Mouse (Mus musculus): Measurements from ENCODE around the gene Grid2.

DNA sequence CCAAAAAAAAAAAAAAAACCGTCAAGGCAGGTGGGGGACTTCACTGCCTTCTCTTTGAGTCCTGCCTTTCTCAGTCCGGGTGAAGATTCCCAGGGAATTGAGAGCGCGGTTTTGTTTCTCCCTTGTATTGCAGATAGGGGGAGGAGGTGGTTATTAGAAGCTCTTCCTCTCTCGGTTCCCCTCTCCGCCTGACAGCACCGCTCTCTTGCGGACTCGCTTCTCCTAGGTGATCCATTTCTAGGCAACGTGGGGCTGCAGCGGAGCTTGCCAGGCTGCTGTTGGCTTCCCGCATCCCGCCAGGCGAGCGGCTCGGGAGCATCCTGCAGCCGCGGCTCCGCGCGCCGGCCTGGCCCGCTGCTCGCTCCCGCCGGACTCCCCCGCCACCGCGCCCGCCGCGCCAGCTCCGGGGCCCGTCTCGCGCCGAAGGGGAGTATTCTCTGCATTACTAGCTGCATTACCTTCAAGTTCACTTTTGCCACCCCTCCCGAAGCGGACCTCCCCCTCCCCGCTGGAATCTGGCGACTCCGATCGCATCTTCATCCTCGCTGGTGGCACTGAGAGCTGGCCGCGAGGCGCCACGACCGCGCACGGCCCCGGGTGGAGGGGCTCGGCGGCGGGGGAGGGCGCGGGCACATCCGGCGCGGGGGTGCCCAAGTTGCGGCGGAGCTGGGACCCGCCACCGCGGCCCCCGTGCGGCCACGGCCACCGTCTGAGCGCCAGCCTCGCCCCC lies at the start of gene Grid2:
- TF ChIP-seq POLR2A (IDR thresholded peaks at IDR 0.05; ENCODE audit: borderline replicate concordance, control insufficient read depth, low read depth, low read length) (no peak), CTCF (IDR thresholded peaks at IDR 0.05; ENCODE audit: control insufficient read depth, insufficient read depth, low read length) (no peak)

All from bone marrow, adult 2 months (tissue).